Mouse (Mus musculus) C2C12 (cell line): ENCODE measurements around the gene Brap.

Experiments
- CTCF ChIP-seq: IDR thresholded peaks from one replicate; pipeline ENCODE4 v1.5.1; 2011; ENCODE audit not compliant: control insufficient read depth, insufficient read depth, insufficient read length
- MAX ChIP-seq: IDR thresholded peaks from one replicate; pipeline ENCODE4 v1.6.1; 2011; ENCODE audit warnings: mild to moderate bottlenecking, control low read depth

- TF ChIP-seq CTCF (no peak), MAX (no peak)
Measured at GRCm38 (mm10) chr5:121718462-121718861, 58.1 kb downstream of the Brap start.
